Mouse (Mus musculus): Measurements from ENCODE around the gene Shc1.

DNA sequence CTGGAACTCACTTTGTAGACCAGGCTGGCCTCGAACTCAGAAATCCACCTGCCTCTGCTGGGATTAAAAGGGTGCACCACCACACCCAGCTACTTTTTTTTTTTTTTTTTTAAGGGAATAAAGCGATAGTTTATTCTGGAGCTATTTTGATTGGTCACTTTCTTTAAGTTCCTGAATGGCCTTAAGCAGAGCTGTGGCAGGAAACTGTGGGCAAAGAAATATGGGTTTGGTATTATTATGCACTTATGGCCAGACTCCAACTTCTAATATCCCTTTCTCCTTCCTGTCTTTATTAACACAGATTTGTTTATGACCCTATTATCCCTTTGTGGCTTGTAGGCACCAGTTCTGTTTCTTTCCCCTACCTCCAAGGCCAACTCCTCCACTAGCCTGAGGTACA, 2.2 kb downstream of the Shc1 start:
- TF ChIP-seq EP300 (IDR thresholded peaks at IDR 0.05; ENCODE audit: low read depth in 1 of 2, low read length in 2 of 2) (no peak), CHD1 (IDR thresholded peaks at IDR 0.05; ENCODE audit: low read depth, low read length) (no peak), POLR2A (IDR thresholded peaks at IDR 0.05; ENCODE audit: control insufficient read depth in 1 of 2, insufficient read depth in 1 of 2, low read depth in 1 of 2, low read length in 2 of 2, poor library complexity in 1 of 2) (no peak), CTCF (IDR thresholded peaks at IDR 0.05 in 2 of 3, conservative IDR thresholded peaks at IDR 0.05 in 1 of 3; ENCODE audit: control insufficient read depth in 1 of 3, insufficient read depth in 1 of 3, low read depth in 2 of 3, low read length in 3 of 3, poor library complexity in 1 of 3, severe bottlenecking in 1 of 3) (no peak), POLR2AphosphoS5 (IDR thresholded peaks at IDR 0.05; ENCODE audit: borderline replicate concordance, low read depth, low read length) (no peak)

All from MEL (cell line).